Mouse (Mus musculus) left cerebral cortex, postnatal 36 days (tissue): ENCODE data around the gene Fto. TPM values are rescaled to one million over a fixed set of nuclear protein-coding genes. Genes with fewer than 3 reads are reported as not detected.

Experiments used
- DNase-seq, 2 experiments: peaks; one replicate each; pipeline ENCODE4 v3.0.0; 2021 to 2022; ENCODE audit warnings: low spot score in 2 of 2, mixed read lengths in 1 of 2
- intact Hi-C: fragments of 180-260 bp; cut with DNase I; formaldehyde crosslinking; loops from one replicate; pipeline ENCODE4 v1.15.1; 2025
- total RNA-seq, 2 experiments: library from RNA; stranded (reverse); gene quantifications; 2 replicates each; pipeline ENCODE4 v1.2.3; 2021

Fto gene
- total RNA-seq, 2 experiments from 2014 or later = 153 to 156 TPM

DNA sequence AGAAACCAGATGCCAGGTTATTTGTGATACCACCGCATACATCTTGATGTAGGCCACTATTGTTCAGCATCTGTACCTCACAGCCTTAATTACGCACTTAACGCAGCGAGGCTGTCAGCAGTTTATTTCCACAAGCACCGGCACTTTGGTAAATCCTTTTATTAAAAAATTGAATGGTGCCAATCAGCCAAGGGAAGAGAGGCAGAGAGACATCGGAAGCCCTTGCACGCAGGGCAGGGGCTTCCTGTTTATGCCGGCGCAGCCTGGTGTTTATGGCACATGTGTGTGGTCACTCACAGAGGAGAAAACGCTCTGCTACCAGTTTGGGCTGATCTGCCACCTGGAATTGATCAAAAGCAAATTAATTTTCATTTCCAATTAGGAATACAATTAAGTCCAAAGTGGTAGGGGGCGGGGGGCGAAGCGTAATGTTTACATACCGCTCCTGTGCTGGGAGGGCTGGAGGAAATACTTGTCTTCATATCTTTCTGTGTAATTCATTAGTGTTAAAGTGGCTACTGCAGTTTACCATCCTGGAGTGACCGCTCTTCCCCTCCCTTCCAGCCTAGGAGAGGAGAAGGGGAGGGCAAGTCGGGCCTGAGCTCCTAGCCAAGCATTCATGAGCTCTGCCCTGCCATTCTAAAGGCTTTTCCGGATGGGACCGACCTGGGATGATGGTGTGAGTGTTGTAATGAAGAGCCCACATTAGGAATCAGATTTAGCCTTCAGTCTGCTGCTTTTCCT is 299.2 kb downstream of the Fto start:
- intact Hi-C loops = loop anchor here (5.0 kb wide), 1 partner anchor 45 kb away; no protein-coding TSS in a partner anchor
- no peak for DNase-seq

- intact Hi-C loops = loop anchor here (5.0 kb wide), 1 partner anchor 46 kb away; no protein-coding TSS in a partner anchor
- DNase-seq = no peak
Observed at GRCm38 (mm10) chr8:91613603-91614002, 300.3 kb downstream of the Fto start.

DNA sequence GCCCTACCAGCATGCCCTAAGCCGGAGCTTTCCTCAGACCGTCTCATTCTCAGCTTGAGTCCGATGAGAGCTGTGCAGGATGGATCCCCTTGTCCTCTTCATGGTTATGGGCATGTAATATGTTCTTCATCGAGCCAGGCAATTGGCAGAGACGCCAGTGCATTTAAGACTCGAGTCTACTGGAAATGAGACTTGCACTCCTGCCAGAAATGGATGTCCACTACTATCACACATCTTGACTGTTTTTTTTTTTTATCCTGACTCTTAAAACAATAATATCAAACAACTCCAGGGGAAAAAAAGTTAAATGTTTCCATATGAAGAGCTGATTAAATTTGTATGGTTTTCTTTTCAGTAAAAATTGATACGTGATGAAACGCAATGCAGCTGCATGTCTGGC is 301.9 kb downstream of the Fto start:
- DNase-seq = no peak
- intact Hi-C loops = no loop called here

DNA sequence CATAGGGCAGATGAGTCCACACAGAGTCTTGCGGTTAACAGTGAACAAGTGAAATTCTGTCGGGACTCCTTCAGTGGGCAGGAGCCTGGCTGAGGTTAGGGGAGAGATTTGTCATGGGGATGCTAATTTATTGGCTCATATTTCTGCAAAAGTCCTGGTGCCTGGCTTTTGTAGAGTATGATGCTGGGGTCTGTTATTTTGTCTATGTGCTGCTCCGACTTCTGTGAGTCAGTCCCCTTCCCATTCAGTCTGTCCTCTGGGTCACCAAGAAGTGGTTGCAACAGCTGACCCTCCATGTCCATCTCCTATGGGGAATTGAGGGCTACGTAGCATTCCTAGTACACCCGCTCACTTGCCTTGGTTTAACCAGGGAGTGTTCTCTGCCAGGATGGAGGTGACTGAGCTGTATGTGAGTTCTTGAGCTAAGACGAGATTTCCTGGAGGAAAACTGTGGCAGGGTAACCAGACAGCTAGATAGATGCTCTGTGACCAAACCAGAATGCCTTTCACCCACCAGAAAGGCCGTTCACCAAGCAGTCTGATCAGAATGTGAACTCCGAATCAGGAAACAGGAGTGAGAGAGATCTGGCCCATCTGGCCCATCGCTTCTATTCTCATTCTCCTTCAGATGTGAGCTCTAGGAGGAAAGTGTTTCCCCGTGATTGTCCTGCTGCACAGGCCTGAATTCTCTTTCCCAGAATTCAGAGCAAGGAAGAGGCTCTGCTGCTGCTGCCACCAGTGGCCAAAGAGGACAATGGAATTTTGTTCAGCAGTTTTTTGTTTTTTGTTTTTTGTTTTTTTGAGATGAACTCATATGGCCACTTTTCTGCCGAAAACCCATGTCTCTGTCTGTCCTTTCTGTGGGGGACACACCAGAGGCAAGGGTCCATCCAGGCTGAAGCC is 302.7 kb downstream of the Fto start:
- intact Hi-C loops = no loop called here
- no peak for DNase-seq

- no peak for DNase-seq
- intact Hi-C loops = no loop called here
Observed at GRCm38 (mm10) chr8:91617772-91618171, 304.4 kb downstream of the Fto start.

- no peak for DNase-seq
Observed at GRCm38 (mm10) chr8:91622757-91623156, 309.4 kb downstream of the Fto start.

GRCm38 (mm10) chr8:91625686-91626558 is 312.6 kb downstream of the Fto start:
- intact Hi-C loops = no loop called here
- peak in 1 of 2 experiments; percentile 13 for DNase-seq

More at GRCm38 (mm10) chr8:91622757-91623156, 309.4 kb downstream of the Fto start:
- intact Hi-C loops = no loop called here

DNA sequence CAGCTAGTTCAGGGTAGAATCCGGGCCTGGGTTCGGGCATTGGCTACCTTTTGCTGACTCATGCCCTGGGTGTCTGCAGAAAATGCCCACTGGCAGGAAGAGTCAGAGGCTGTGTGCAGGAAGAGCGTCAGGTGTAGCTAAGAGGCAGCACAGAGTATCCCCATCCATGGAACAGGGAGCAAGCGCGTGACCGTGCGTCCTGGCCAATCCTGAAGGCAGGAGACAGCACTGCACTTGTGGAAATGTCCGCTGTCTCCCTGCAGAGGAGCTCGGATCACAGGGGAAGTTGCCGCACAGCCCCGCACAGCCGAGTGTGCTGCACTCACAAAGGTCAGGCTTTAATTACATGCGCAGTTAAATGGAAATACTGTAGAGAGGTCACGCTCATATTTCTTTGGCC is 316.3 kb downstream of the Fto start:
- intact Hi-C loops = no loop called here
- DNase-seq = no peak

GRCm38 (mm10) chr8:91630320-91631033 is 317.2 kb downstream of the Fto start:
- no peak for DNase-seq
- intact Hi-C loops = no loop called here

DNA sequence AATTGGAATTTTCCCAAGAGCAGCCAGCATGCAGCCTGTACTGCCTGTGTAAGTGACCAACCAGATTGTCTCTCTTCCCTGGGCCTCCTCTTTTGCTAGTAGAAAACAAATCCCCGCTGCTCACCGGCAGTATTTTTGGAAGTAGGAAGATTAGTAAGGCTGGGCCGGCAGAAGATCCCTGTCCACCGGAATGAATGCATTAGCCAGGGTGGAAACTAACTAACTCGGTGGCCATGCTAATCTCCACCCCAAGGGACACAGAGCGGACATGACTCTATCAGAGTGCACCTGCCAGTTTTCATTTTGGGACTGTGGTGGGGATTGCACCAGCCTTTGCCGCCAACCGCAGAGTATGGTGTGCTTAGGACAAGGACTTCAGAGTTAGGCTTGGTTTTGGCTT is 319.1 kb downstream of the Fto start:
- intact Hi-C loops = no loop called here
- no peak for DNase-seq

DNA sequence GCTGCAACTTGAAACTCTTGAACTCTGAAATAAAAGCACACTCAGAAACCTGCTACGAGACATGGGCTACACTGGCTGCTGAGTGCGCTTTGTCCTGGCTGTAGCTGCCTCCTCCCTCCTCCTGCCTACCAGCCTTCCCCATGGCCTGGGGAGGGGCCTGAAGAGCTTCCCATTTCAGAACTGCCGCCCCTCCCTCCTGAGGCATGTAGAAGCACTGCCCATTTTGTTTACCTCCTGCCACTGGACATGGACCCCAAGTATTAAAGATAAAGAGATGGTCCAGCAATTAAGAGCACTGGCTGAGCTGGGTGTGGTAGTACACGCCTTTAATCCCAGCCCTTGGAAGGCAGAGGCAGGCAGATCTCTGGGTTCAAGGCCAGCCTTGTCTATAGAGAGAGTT is 322.1 kb downstream of the Fto start:
- no peak for DNase-seq
- intact Hi-C loops = no loop called here

GRCm38 (mm10) chr8:91636887-91637286 is 323.6 kb downstream of the Fto start:
- intact Hi-C loops = no loop called here
- DNase-seq = no peak

DNA sequence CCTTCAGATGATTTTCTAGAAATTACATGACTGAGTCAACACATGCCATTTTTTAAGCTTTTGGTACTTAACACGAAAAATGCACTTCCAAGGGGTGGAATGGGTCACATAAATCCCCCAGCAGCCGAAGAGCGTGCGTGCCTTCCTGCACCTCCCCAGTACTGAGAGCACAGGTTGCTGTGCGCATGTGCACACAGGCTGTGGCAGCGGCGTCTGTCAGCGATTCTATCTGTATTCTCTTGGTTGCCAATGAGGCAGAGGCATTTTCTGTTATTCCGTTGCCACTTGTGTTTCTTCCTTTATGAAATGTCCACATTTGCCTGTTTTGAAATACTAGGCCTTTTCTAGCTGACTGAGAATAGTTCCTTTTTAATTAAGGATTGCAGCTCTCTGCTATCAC is 324.4 kb downstream of the Fto start:
- intact Hi-C loops = no loop called here
- DNase-seq = peak; percentile 22 to 36

DNA sequence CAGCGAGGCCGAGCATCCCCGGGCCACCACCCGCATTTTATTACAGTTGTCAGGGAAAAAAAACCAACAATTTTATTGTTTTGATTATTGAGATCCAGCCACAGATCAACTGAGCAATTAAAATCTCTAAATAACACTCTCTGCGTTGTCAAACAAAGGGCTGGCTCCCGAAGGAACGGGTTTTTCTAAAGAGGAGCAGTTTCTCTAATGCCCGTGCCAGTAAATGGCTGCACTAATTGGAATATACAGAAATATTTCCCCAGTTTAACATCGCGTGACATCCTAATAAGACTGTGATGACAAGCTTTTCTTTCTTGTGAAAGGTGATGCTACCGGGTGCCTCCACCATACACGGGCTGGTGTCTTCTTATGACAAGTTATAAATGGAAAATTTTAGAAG is 324.9 kb downstream of the Fto start:
- intact Hi-C loops = no loop called here
- no peak for DNase-seq

- intact Hi-C loops = no loop called here
- DNase-seq = no peak
Observed at GRCm38 (mm10) chr8:91640471-91640870, 327.1 kb downstream of the Fto start.

DNA sequence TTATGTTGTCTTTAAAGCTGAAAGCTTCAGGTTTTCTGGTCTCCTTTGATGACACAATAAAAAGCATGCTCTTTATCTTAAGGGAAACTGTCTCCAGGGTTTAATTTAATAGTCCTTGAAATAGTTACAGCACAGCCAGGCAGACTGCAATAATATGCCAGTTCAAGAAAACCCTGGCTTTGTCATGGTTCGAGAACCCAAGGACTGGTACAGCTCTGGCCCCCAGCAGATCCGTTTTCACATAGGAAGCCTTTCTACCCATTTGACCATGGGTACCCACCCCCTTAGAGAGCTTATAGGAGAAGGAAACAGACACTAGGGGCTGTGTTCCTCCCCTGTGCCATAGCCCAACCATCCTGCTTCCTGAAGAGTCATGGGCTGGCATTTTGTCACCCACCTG is 332.2 kb downstream of the Fto start:
- intact Hi-C loops = no loop called here
- no peak for DNase-seq

GRCm38 (mm10) chr8:91647959-91648358 is 334.6 kb downstream of the Fto start:
- intact Hi-C loops = no loop called here
- DNase-seq = no peak

GRCm38 (mm10) chr8:91648776-91649175 is 335.5 kb downstream of the Fto start:
- intact Hi-C loops = no loop called here
- DNase-seq = no peak

DNA sequence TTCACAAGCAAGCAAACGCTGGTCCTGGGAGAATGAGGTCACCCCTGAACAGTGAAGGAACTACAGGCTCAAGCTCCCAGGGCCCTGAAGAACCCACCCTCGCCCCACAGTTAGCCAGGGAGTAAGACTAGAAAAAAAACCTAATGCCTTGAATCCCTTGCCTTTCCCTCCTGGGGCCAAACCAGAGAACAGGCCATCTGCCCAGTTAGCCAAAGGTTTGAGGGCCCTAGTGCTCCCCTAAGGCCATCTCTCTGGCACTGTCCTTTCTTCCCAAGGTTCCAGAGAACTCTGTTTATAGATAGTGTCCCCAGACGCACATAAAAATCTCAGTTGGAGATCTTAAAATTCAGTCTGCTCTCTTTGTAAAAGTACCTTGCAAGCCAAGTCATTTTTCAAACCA is 340.2 kb downstream of the Fto start:
- intact Hi-C loops = no loop called here
- DNase-seq = no peak
